Mouse (Mus musculus): ENCODE measurements at regions not wholly inside any gene's neighbourhood (a gene's known extent, or its start where the extent isn't known, plus 50 kb on each side); places are given as distances from the start of the nearest gene placed in this dataset.

DNA sequence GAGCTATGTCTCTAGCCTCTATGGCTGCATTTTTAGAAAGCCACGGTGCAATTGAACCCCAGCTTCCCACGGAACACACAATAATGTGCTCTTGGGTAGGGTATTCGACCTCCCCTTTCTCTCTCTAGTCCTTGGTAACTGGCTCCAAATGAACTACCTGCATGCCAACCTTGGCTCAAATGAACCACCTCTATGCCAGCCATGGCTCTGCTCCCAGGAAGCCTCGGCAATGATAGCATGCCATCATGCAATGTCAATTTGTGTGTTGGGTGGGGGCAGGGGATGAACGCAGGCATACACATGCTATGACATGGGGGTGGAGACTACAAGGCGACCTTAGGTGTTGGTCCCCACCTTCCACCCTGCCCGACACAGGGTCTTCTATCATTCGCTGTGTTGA lies 170.5 kb upstream of the Gli2 start:
- no peak for TF ChIP-seq CTCF (IDR thresholded peaks at IDR 0.05; ENCODE audit: low read depth, low read length)
- TF ChIP-seq POLR2A (IDR thresholded peaks at IDR 0.05; ENCODE audit: extremely low read depth, insufficient read depth, low read length), result no peak
